ENCODE assay signal across 15 mouse cellular contexts in genomic region chr10:77192745-77193144, GRCm38 (mm10). TPM values are rescaled to one million over a fixed set of nuclear protein-coding genes. Genes with fewer than 3 reads are reported as not detected.
A peak's percentile ranks its signal among the peaks of the same experiment; 100 is the strongest.
DNase-seq lines count a peak whose midpoint lies in the region.
"Had no signal": no experiment of that assay in that cellular context is flagged by ENCODE, and none has a peak within 500 bp of the region (broad histone marks: within the 10 kb centered on the region; RNA-seq: fewer than 3 reads in every experiment).

No protein-coding gene starts in this region.

- DNase-seq in retina, embryonic 14.5 days (ENCODE audit: low spot score): peak; percentile 12
- DNase-seq in retina, postnatal 1 day: no peak
- peak; percentile 76 for DNase-seq in ES-CJ7 (ENCODE audit: low read depth, low spot score)
- peak; percentile 71 for DNase-seq in ZHBTc4 (ENCODE audit: low read depth, low spot score)
- DNase-seq in frontal cortex, postnatal 14 days (ENCODE audit: low spot score in 2 of 2): no peak
- no peak for DNase-seq in right cerebral cortex, adult 2 months (ENCODE audit: low spot score in 2 of 2)
- no peak for DNase-seq in adrenal gland, postnatal 14 days
- DNase-seq: adrenal gland, postnatal 10 days; cerebellum, adult 18-20 months; cerebellum, adult 9-11 months; cerebellum, postnatal 36 days; gastrocnemius, postnatal 36 days; heart, adult 18-20 months; heart, postnatal 10 days; kidney, adult 11 months had no signal

RNA-seq across cellular contexts. Expression of gene Col18a1, which starts 26.4 kb away (rescaled TPM):
- total RNA-seq in adrenal gland, postnatal 14 days (2021): 42.3 and 103 TPM in 2 replicates

Comparison
In these comparisons a context has a peak if more than half of its experiments do, and no peak if none do; other contexts are left out.
1. DNase-seq: peak in retina, embryonic 14.5 days (single experiment), ES-CJ7 (single experiment) and ZHBTc4 (single experiment); none in retina, postnatal 1 day (single experiment), frontal cortex, postnatal 14 days (0 of 2), right cerebral cortex, adult 2 months (0 of 2) and adrenal gland, postnatal 14 days (single experiment).